Mouse (Mus musculus) CD4-positive, CD25-positive, alpha-beta regulatory T cell (primary cell): ENCODE measurements around the gene Ttc9c. TPM values are rescaled to one million over a fixed set of nuclear protein-coding genes. Genes with fewer than 3 reads are reported as not detected.

ENCODE experiments used
- polyA plus RNA-seq: library from polyadenylated mRNA; unstranded; fragments of 100-300 nt; shearing (Covaris generic); gene quantifications from one replicate; pipeline ENCODE4 v1.2.1, GENCODE M21; 2017

The Ttc9c gene
- 39.7 TPM for polyA plus RNA-seq

GRCm38 (mm10) chr19:8818801-8819595 is at the start of gene Ttc9c:
Ttc9c (minus strand) TSS chr19:8819333.

DNA sequence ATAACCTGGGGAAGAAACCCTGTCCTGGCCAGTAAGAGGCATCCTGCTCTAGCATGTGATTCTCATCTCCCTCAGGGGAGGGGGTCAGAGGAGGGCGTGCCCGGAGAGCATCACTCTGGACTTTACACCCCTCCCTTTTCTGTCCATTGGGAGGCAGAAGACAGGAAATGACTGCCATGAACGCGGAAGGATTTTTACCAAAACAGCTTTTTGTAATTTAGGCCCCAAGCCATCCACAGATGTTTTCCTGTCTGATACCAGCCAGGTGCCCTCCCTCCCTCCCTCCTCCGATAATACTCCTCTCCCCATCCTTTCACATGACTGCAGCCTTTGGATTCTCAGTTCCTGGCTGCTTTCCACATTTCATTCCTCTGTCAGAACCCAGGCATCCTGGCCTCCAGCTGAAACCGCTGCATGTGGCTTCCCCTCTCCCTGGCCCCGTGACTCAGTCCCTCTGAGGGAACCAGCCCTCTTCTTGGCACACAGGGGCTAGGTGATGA is 31.3 kb upstream of the Ttc9c start, which contains the start of gene Lrrn4cl:
Gene Lrrn4cl (plus strand): TSS at position 367 of the 500 bp plus-strand sequence.

DNA sequence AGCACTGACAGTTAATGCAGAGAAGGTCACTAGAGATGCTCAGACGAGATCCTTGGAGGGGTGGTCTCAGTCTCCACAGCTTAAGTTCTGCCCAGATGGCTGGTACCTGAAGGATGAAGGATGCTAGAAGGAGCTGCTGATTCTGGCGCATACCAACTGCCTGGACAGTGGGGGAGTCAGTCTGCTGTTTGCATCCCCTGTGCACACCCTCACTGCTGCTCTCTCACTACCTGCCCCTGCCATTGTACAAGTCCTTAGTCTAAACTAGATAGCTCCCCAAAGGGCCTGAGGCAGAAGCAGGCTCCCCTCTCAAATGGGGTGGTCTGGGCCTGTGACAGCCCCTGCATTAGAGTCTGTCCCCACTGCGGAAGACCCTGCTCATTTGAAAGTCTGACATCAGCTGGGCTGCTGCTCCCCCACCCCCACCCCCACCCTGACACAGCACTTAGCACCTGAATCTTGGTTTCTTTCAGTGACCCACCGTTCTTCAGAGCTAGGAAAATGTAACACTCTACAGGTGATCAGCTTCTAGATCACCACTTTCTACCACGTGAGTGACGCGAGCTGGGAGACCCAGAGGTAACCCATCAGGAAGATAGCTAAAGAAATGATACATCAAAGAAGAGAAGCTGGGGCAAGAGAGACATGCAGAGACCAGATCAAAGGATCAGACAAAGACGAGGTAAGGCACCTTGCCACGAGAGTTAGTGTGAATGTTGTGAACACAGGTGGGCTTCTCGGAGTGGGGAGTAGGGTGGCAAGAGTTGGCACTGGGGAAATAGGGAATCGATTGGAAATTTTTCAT is 20.2 kb upstream of the Ttc9c start, which contains the start of gene Gng3:
Gene Gng3 (minus strand): TSS at position 92 of the 805 bp plus-strand sequence.

GRCm38 (mm10) chr19:8837251-8837791 is 18.2 kb upstream of the Ttc9c start, which contains the start of gene Bscl2:
Bscl2 (plus strand) TSS chr19:8837467.

GRCm38 (mm10) chr19:8829660-8830059 is 10.5 kb upstream of the Ttc9c start, which contains the start of gene AC129217.1:
AC129217.1 (plus strand) TSS chr19:8829773.

DNA sequence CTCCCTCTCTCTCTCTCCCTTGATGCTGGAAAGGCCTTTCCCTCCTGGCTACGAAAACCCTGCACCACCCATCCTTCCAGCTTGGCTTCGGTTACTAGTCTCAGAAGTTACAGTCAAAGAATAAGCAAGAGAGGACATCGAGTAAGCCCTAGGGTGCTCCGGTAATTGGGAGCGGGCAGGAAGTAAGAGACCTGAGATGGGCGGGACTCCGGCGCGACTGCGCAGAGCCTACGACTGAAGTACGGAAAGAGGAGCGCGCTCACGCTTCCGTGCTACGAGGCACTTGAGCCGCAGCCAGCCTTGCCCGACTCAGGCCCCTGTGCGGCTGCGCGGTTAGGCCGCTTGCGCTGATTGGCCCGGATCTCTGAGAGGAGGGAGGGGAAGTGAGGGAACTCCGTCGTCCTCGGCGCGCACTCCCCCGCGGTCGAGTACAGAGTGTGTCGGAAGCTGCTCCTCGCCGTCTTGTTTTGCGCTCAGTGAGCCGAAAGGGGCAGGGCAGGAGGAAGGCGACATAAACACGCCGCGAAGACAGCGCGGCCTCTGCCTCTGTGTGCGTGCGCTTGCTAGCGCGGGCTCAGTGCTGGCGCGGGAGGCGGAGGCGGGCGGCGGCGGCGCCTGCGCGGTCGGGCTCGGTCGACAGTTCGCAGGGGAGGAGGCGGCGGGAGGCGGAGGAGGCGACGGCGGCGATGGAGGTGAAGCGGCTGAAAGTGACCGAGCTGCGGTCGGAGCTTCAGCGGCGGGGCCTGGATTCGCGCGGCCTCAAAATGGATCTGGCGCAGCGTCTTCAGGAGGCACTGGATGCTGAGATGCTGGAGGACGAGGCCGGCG is 677 bp upstream of the Ttc9c start, which contains the start of gene Hnrnpul2:
Gene Hnrnpul2 (plus strand): TSS at position 415 of the 828 bp plus-strand sequence.

DNA sequence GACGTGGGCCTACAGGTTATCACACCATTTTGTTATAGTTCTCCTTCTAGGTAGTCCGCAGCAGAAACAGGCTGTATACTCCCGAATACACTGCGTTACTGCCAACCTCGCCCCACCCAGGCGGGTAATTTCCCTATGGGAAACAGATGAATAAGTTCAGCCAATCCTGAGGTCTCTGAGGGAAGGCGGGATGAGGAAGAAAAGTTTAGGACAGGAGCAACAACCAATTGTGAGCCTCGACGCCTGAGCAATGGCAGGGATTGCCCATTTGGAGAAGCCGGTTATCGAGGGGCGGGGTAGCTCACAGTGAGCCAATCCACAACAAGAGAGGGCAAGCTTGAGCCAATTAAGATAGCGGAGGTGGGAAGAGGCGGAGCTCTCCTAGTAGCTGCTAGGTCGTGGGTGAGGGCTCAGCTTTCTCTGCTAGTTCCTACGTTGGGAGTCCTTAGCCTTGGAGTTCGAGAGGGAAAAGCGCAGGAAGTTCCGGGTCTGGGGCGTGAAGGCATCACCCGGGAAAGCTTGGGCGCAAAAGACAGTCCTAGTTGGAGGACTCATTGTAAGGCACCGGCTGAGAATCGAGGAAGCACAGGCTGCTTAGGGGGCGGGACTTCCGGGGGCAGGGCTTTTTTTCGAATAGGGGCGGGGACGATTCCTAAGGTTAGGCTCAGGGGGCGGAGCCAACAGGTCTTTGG is 16.9 kb downstream of the Ttc9c start, which contains the start of gene Zbtb3:
Gene Zbtb3 (plus strand): TSS at position 426 of the 692 bp plus-strand sequence.

DNA sequence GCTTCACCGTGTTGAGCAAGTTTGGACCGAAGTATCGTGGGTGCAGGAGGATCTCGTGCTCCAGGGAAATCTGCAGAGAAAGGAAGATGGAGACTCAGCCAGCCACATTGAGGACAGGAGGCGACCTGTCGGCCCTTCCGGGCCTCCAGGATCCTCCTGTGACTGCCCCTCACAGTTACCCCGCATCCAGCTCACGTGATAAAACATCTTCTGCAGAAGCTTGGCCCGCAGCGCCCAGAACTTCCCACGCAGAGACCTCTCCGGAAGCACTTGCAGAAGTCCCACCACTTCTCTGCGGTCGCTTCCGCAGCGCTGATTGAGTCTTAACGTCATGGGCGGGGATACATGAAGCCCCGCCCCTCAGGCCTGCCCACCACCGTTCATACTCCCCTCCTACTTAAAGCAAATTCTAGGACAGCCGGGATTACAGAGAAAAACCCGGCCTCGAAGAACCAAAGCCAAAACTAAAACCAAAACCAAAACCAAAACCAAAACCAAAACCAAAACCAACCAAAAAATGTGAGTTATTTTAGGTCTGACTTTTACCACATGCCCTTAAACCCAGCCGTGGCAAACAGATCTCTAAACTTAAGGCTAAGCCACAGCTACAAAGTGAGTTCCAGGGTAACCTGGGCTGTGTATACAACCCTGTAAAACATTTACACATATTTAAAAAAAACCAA is 20.7 kb downstream of the Ttc9c start, which contains the start of gene Polr2g:
Gene Polr2g (minus strand): TSS at position 314 of the 683 bp plus-strand sequence.

GRCm38 (mm10) chr19:8786008-8786781 is 32.9 kb downstream of the Ttc9c start, which contains the start of gene Taf6l:
Taf6l (minus strand) TSS chr19:8786417.

DNA sequence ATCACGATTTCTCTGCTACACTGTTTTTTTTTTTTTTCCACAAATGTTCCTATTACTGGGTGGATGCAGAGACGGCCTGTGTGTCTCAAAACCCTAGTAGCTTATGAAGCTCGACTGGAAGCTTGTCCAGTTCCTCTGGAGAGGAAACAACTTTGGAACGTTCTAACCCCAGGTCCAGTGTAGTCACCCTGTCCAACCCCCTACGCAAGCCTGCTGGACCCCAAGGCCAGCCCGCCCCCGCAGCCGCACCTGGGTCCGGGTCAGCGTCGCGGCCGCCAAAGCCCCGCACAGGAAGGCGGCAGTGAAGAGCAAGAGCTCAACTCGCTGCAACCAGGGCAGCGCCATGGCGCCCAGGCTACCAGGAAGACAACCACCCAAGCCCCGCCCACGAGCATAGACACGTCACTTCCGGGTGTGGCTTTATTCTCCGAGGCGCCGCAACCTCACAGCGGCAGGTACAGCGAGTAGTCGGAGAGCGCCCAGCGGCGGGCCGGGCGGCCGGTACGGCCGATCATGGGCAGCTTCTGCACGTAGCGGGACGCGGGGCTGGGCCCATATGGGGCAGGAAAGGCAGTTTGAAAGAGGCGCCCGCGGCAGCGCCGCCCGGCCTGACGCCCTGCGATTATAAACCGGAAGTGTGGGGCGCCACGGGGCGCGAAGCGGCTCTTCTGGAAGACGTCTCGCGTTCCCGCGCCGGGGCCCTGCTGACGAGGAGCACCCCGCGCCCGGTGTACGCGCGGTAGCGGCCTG is 44.9 kb downstream of the Ttc9c start, which contains the start of gene Tmem179b:
Gene Tmem179b (minus strand): TSS at position 382 of the 750 bp plus-strand sequence.

DNA sequence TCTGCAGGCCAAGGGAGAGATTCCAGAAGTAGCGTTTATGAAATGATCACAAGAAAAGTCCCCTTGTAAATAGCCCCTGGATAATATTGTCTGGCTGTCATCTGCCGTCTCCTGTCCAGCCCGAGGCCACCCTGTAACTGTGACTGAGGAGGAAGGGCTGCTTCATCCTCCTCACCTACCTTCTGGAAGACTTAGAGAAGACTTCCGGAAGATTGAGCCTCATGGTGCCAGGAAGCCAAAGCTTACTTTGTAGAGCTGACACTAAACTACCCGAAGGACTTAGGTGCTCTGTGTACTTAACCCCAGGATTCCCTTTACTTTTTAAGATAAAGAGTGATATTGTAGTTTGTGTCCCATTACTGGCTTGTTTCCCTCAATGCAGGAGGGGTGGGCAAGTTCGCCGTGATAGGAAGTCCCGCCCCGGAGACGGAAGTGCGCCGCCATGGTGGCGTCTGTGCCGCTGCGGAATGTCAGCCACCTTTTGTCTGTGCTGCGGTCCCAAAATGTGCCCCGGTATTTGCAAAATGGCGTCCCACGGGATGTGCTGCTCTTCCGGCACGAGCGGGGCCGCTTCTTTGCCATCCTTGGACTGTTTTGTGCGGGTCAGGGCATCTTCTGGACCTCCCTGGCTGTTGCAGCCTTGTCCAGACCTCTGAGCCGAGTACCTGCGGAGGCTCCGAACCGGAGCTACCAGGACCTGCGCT is 48.4 kb downstream of the Ttc9c start, which contains the start of gene Tmem223:
Gene Tmem223 (plus strand): TSS at position 430 of the 704 bp plus-strand sequence.

Other genes starting within 250 kb of the Ttc9c start
- not detected for gene Slc22a8, start 228.1 kb downstream of the Ttc9c start, polyA plus RNA-seq
- gene Slc22a6, start 201.3 kb downstream of the Ttc9c start, polyA plus RNA-seq, result not detected
- not detected for gene Chrm1, start 155.5 kb downstream of the Ttc9c start, polyA plus RNA-seq
- gene Slc3a2, start 96.0 kb downstream of the Ttc9c start, polyA plus RNA-seq, result 136 TPM
- 83.3 TPM for gene Wdr74, start 83.5 kb downstream of the Ttc9c start, polyA plus RNA-seq
- gene 1700092M07Rik, start 78.6 kb downstream of the Ttc9c start, polyA plus RNA-seq, result 1.5 TPM
- 164 TPM for gene Stx5a, start 77.9 kb downstream of the Ttc9c start, polyA plus RNA-seq
- 263 TPM for gene Nxf1, start 62.3 kb downstream of the Ttc9c start, polyA plus RNA-seq
- gene Tmem223, start 48.3 kb downstream of the Ttc9c start, polyA plus RNA-seq, result 104 TPM
- 161 TPM for gene Tmem179b, start 44.9 kb downstream of the Ttc9c start, polyA plus RNA-seq
- gene Taf6l, start 32.9 kb downstream of the Ttc9c start, polyA plus RNA-seq, result 18.0 TPM
- 150 TPM for gene Polr2g, start 20.8 kb downstream of the Ttc9c start, polyA plus RNA-seq
- gene Zbtb3, start 16.8 kb downstream of the Ttc9c start, polyA plus RNA-seq, result 1.6 TPM
- gene Hnrnpul2, start 677 bp upstream of the Ttc9c start, polyA plus RNA-seq, result 13.3 TPM
- 1.7 TPM for gene AC129217.1, start 10.4 kb upstream of the Ttc9c start, polyA plus RNA-seq
- 86.8 TPM for gene Bscl2, start 18.1 kb upstream of the Ttc9c start, polyA plus RNA-seq
- gene Gng3, start 19.9 kb upstream of the Ttc9c start, polyA plus RNA-seq, result 0.13 TPM
- 0.12 TPM for gene Lrrn4cl, start 31.4 kb upstream of the Ttc9c start, polyA plus RNA-seq
- 169 TPM for gene Ubxn1, start 52.2 kb upstream of the Ttc9c start, polyA plus RNA-seq
- gene Uqcc3, start 61.6 kb upstream of the Ttc9c start, polyA plus RNA-seq, result 77.7 TPM
- 85.0 TPM for gene Lbhd1, start 64.4 kb upstream of the Ttc9c start, polyA plus RNA-seq
- gene Gm49403, start 64.6 kb upstream of the Ttc9c start, polyA plus RNA-seq, result not detected
- gene 1810009A15Rik, start 69.5 kb upstream of the Ttc9c start, polyA plus RNA-seq, result 54.2 TPM
- not detected for gene Gm49416, start 69.6 kb upstream of the Ttc9c start, polyA plus RNA-seq
- gene Ints5, start 73.7 kb upstream of the Ttc9c start, polyA plus RNA-seq, result 36.7 TPM
- 119 TPM for gene Ganab, start 78.7 kb upstream of the Ttc9c start, polyA plus RNA-seq
- 57.2 TPM for gene B3gat3, start 101.0 kb upstream of the Ttc9c start, polyA plus RNA-seq
- 7.8 TPM for gene Rom1, start 110.0 kb upstream of the Ttc9c start, polyA plus RNA-seq
- gene Eml3, start 110.2 kb upstream of the Ttc9c start, polyA plus RNA-seq, result 86.7 TPM
- 250 TPM for gene Mta2, start 122.5 kb upstream of the Ttc9c start, polyA plus RNA-seq
- 38.1 TPM for gene Tut1, start 134.5 kb upstream of the Ttc9c start, polyA plus RNA-seq
- 294 TPM for gene Eef1g, start 147.7 kb upstream of the Ttc9c start, polyA plus RNA-seq
- 46.1 TPM for gene Ahnak, start 170.0 kb upstream of the Ttc9c start, polyA plus RNA-seq